Mouse (Mus musculus) brown adipose tissue, adult 24 weeks (tissue): ENCODE measurements around the gene Tmem109. TPM values are rescaled to one million over a fixed set of nuclear protein-coding genes. Genes with fewer than 3 reads are reported as not detected.

Experiments used
- H3K27ac ChIP-seq: fragments of 200-500 bp; replicated peaks from 2 replicates; pipeline ENCODE4 v1.5.1; 2012; ENCODE audit warnings: low read depth, mild to moderate bottlenecking, low read length
- H3K4me1 ChIP-seq: fragments of 200-500 bp; 2 replicates; pipeline ENCODE4 v1.6.1; 2012; ENCODE audit warnings: low read length, mixed read lengths; ENCODE audit not compliant: control insufficient read depth, insufficient read depth, insufficient read length
- H3K4me3 ChIP-seq: fragments of 200-500 bp; 2 replicates; pipeline ENCODE4 v1.5.1; 2012; ENCODE audit warnings: low read depth, mild to moderate bottlenecking, low read length, moderate library complexity; ENCODE audit not compliant: insufficient read depth
- polyA plus RNA-seq: library from polyadenylated mRNA; stranded (reverse); fragments of >200 nt; gene quantifications from 2 replicates; pipeline ENCODE4 v1.2.4, GENCODE M21; 2012; ENCODE audit not compliant: missing spikeins, insufficient read depth, insufficient read length

The Tmem109 gene
- 75.1 and 80.3 TPM in 2 replicates for polyA plus RNA-seq

GRCm38 (mm10) chr19:10881426-10882154 is at the start of gene Tmem109:
Tmem109 (minus strand) TSS chr19:10882001.
- peak within 1 kb of the TSS; percentile 83 for H3K4me3 ChIP-seq
- H3K27ac ChIP-seq: peak within 1 kb of the TSS; percentile 83
- H3K4me1 ChIP-seq: no peaks in the 10 kb centered on the region

- no peak overlapping the region for H3K27ac ChIP-seq
- no peaks in the 10 kb centered on the region for H3K4me1 ChIP-seq
- no peak overlapping the region for H3K4me3 ChIP-seq
These were observed 48.8 kb upstream of the Tmem109 start for GRCm38 (mm10) chr19:10930641-10931040.

- H3K4me1 ChIP-seq: no peaks in the 10 kb centered on the region
- H3K4me3 ChIP-seq: no peak overlapping the region
- H3K27ac ChIP-seq: no peak overlapping the region
These were observed 44.9 kb upstream of the Tmem109 start for GRCm38 (mm10) chr19:10926666-10927065.

- Histone ChIP-seq H3K4me1 (no peaks in the 10 kb centered on the region), H3K27ac (no peak overlapping the region), H3K4me3 (no peak overlapping the region)
These were observed 44.4 kb upstream of the Tmem109 start for GRCm38 (mm10) chr19:10926123-10926621.

DNA sequence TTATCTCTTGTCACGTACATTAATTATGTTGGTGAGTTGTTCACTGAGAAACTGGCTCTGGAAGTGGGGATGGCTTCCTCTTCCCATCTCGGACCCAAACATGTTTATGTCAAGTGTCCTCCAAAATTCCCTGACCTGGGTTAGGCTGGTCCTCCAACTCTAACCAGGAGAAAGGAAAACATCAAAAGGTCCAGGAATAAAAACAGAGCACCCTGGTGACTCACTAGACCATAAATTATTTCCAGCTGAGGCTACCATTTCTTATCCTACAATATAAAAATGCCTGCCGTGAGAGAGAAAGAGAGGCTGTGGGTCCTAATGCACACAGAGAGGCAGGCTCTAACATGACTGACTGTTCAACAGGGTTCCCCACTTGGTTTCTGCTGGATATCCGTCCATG is 42.4 kb upstream of the Tmem109 start:
- Histone ChIP-seq H3K4me3 (no peak overlapping the region), H3K27ac (no peak overlapping the region), H3K4me1 (no peaks in the 10 kb centered on the region)

DNA sequence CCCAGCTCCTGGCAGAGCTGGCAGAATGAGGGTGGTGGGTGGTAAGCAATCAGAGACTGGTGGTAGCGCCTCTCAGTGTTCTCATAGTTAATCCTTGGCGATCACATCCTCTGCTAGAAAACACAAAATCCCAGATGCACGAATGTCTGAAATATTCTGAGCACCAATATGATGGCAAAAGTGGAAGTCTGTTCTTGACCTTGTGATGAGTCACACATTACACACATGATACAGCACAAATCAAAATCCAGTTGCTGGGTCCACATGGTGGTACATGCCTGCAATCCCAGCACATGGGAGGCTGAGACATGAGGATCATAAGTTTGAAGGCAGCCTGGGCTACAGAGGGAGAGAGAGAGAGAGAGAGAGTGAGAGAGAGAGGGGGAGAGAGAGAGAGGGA is 39.3 kb upstream of the Tmem109 start:
- H3K4me1 ChIP-seq: no peaks in the 10 kb centered on the region
- H3K4me3 ChIP-seq: no peak overlapping the region
- H3K27ac ChIP-seq: no peak overlapping the region

- Histone ChIP-seq H3K27ac (no peak within 1 kb of the TSS), H3K4me3 (no peak within 1 kb of the TSS), H3K4me1 (no peaks in the 10 kb centered on the region)
These were observed 38.7 kb upstream of the Tmem109 start, which contains the start of gene Zp1 for GRCm38 (mm10) chr19:10920532-10920931. Zp1 (minus strand) TSS chr19:10920632.

DNA sequence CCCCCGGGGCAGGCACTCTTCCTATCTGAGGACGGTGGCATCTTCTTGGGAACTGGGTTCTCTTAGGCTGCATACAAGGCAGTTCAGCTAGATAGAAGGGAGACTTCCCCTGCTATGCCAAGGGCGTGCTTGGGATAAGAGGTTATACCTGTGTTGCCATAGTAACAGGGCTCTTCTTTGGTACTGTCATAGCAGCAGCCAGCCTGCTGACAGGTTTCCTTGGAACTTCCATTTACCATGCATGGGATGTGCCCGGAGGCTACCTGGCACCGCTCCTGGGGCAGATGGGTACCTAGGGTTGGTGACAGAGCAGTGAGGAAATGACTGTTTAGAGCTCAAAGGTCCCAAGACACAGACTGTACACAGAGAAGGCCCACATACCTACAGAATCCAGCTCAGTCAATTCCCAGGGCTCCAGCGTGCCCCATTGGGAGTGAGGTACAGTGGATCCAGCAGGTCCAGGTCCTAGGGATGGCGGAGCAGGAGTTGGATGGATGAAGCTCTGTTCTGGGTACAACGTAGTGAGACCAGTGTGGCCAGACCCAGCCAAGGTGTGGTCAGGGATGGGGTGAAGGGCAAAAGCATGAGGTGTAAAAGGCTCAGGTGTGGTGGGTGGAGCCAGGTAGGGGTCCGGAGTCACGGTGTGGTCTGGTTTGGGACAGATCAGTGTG is 36.7 kb upstream of the Tmem109 start:
- no peaks in the 10 kb centered on the region for H3K4me1 ChIP-seq
- no peak overlapping the region for H3K27ac ChIP-seq
- no peak overlapping the region for H3K4me3 ChIP-seq

DNA sequence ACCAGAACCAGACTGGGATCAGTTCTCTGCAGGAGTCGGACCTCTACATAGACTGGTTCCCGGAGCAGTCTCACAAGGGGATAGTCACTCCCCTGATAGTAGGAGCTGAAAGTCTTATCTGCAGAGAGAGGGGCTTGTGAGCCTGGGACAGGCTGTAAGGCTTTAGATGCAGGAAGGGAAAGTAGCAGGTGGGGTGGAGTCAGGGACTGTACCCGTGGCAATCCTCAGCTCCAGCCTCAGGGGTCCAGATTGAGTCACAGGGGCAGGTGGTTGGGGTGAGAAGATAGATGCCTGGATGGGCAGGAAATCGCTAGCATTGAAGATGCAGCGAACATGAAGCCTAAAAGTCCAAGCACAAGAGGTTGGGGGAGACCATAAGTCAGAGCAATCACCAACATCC is 34.7 kb upstream of the Tmem109 start:
- no peak overlapping the region for H3K4me3 ChIP-seq
- no peak overlapping the region for H3K27ac ChIP-seq
- H3K4me1 ChIP-seq: no peaks in the 10 kb centered on the region

DNA sequence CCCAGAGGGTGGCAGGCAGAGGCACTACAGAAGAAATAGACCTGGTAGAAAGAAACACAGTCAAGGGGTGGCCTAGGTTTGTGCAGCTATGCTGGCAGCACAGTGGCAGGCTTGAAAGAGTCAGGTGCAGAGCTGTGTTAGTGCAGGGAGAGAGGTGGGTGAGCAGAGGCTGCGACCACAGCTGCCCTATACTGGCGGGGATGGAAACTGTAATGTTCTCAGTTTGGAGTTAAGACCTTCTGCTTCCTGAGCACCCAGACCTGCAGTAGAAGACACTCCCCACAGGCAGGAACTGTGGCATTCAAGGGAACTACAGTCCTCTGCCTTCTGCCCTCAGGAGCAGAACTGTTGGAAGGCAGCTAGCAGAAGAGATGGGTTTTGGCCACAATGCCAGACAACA is 33.1 kb upstream of the Tmem109 start:
- Histone ChIP-seq H3K4me3 (no peak overlapping the region), H3K4me1 (no peaks in the 10 kb centered on the region), H3K27ac (no peak overlapping the region)

DNA sequence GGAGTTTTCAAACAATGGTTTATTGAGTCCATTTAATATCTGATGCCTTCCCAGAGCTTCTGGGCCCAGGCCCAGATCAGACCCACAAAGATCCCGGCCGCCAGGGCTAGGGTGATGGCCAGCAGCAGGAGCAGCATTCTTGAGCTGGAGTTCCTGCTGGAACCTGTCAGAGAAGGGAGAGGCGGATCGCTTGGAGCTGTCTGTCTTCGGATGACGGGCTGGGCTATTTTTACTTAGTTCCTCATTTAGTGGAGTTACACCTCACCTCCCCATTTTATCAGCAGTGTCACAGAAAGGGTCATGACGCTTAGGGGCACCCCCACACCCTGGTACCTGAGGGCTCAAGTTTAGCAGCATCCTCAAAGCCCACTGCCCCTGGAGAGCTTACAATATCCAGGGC is 32.5 kb upstream of the Tmem109 start:
- no peak overlapping the region for H3K27ac ChIP-seq

DNA sequence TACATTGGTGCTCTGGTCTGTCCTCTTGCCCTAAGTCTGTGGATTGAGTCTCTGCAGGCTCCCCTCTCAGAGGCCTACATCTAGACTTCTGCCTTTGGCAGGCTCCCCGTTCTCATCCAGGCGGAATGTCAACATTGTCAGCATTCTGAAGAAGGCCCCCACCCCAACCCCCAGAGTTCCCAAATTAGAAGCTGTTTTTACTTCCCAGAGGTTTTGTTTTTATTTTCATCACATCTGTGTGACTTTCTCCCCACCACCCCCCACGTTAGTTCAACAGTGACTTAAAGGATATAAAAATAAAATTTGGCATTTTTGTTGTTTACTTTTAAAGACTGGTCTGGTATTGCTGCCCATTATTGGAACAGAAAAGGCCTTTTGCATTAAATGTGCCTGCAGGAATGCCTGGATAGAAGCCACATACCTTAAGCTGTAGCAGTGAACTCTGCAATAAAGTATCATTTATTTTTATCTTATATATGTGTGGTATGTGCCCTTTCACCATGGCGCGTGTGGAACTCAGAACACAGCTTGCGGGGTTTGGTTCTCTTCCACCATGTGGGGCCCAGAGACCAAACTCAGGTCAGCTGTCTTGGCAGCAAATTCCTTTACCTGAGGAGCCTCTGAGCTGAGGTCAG is 27.4 kb upstream of the Tmem109 start:
- H3K4me1 ChIP-seq: peaks cover 3% of the 10 kb centered on the region
- H3K4me3 ChIP-seq: no peak overlapping the region
- H3K27ac ChIP-seq: no peak overlapping the region

More for the DNA sequence above, 32.5 kb upstream of the Tmem109 start:
- H3K4me1 ChIP-seq: no peaks in the 10 kb centered on the region
- no peak overlapping the region for H3K4me3 ChIP-seq

DNA sequence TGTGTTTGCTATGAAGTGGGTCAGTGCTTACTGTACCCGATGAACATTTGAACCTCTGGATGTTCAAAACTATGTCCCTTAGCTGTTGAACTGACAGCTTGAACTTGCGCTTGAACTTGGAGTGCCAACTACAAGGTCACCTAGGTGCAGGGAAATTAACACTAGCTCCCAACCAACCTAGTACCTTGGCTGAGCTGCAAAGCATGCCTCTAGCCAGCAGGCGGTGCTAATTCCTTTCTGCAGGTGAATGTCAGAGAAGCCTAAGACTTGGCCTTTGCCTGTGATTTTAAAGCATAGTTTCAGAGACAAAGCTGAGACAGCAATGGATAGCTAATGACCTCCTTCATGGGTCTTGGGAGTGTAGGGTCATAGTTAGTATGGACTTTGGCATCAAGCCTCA is 26.1 kb upstream of the Tmem109 start:
- Histone ChIP-seq H3K27ac (no peak overlapping the region), H3K4me3 (no peak overlapping the region), H3K4me1 (peaks cover 3% of the 10 kb centered on the region)

GRCm38 (mm10) chr19:10905728-10906000 is 23.9 kb upstream of the Tmem109 start:
- peaks cover 3% of the 10 kb centered on the region for H3K4me1 ChIP-seq
- peak overlapping the region; percentile 76 for H3K27ac ChIP-seq
- H3K4me3 ChIP-seq: peak overlapping the region; percentile 7; the same call in 1 of the 2 replicates

GRCm38 (mm10) chr19:10904927-10905727 is 23.3 kb upstream of the Tmem109 start:
- H3K27ac ChIP-seq: peak overlapping the region; percentile 76
- peaks cover 3% of the 10 kb centered on the region for H3K4me1 ChIP-seq
- peak overlapping the region; percentile 7; the same call in 1 of the 2 replicates for H3K4me3 ChIP-seq
